Mouse (Mus musculus) urinary bladder, postnatal 36 days (tissue): Measurements from ENCODE around the gene Fastkd5.

Experiments used
- DNase-seq, 2 experiments: peaks; one replicate each; pipeline ENCODE4 v3.0.0; 2022; ENCODE audit warnings: low spot score in 2 of 2, mixed read lengths in 1 of 2

Gene Fastkd5

DNA sequence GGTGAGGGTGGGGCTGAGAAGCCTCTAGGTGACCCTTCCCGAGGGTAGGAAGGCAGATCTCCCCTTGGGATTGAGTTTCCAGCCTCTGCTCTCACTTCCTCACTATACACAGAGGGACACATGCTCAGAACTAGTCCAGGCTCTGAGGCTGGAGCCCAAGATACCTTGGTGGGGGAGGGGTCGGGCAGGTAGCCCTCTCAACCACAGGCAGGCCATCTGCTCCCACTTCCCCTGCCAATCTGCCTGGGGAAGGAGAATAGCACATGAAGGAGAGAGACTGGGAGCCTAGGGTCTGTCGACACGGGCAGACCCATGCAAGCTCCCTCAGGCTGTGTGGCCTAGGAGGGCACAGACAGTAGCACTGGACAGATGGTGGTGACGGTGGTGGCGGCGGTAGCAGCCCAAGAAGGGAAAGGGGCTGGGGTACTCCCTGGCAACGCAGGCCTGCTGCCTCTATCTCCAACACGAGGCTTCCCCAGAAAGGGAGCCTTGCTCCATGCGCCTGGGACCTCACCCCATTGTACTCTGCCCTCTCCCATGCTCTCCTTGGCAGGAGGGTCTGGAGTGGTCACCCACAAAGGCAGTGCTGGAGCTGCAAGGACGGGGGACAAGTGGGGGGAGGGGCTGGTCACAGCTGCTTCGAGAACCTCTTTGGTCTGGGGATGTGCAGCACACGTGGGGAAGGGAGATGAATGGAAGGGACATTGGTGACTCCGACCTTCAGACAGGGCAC, 4.3 kb upstream of the Fastkd5 start:
- DNase-seq = no peak

DNA sequence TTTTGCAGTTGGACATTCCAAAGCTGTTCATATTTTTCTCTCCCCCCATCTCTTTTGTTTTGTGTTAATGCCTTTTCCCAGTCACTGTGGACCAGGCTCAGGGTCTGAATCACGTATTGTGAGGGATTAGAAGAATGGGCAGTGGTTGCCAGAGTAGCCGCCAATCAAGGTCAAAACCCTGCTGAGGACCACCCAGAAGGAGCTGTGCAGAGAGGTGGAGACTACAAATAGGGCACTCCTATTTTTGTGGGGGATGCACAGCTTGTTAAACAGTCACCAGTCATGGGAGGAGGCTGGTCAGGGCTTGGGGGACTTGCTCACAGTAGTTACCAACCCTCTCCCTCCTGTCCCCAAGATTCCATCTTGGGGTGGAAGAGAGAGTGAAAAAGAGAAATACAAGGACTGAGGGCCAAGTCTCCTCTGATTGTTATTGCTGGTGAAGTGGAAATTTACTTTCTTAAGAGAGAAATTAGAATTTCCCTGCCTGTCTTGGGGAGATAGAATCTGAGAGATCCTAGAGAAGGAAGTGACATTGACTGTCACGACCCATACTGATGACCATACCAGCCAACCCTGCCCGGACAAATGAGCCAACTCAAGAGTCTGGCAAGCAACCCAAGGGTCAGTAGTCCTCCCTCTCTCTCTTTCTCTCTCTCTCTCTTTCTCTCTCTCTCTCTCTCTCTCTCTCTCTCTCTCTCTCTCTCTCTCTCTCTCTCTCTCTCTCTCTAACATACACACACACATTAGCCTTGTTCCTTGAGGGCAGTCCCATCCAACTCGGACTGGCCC, 3.3 kb upstream of the Fastkd5 start:
- DNase-seq = no peak

DNA sequence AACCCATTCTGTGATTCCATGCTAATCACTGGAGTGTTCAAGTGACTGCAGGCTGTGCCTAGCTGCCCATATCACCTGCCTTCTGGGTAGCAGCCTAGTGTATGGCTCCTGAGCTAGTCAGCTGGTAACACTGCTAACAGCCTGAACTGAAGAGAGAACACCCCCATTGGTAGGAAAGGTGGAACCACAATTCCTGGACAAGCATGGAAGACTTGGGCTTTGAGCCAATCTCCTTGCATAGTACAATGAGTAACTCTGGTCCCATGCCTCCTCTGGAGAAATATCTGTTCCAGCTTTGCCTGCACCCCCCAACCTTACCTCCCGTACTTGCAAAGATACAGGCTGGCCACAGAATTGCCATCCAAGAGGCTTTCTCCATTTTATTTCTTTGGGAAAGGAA, 2.6 kb upstream of the Fastkd5 start:
- DNase-seq = no peak

DNA sequence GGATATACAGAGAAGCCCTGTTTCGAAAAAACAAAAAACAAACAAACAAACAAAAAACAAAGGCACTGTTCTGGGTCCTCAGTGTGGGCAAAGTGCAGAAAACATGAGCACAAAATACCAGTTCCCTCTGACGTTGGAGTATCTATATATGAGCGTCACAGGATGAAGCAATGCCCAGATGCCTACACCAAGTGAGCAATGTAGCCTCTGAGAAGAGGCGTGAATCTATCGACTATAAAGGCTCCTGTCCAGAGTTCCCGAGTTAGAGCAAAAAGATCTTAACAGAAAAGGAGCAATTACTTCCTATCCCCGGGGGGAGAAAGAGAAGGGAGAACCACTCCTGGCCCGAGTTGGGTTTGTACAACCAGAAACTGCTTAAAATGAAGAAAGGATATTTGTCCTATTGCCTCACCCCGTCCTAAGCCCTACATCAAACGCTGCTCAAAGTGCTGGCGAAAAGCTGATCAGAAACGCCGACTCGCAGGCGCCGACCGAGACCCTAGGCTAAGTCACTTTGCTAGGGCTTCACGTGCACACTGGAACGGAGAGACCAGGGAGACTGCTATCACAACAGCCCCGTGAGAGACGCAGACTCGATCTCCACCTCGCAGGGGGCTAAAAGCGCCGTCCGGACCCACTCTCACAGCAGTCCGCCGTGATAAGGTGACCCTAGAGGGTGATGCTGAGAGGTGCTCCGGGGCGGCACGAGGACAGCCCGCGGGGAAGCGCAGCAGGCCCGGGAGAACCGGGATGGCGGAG, 568 bp downstream of the Fastkd5 start:
- DNase-seq = no peak

DNA sequence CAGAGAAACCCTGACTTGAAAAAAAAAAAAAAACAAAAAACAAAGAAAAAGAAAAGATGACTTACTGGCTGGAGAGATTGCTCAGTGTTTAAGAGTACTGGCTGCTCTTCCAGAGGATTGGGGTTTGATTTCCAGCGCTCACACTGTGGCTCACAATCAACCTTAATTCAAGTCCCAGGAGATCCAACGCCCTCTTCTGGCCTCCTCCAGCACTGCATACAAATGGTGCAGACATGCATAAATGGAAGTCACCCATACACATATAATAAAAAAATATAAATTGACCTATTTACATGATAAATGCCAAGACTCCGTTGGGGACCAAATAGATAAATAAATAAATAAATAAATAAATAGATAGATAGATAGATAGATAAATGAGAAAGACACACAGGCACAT, 1.4 kb downstream of the Fastkd5 start:
- no peak for DNase-seq

DNA sequence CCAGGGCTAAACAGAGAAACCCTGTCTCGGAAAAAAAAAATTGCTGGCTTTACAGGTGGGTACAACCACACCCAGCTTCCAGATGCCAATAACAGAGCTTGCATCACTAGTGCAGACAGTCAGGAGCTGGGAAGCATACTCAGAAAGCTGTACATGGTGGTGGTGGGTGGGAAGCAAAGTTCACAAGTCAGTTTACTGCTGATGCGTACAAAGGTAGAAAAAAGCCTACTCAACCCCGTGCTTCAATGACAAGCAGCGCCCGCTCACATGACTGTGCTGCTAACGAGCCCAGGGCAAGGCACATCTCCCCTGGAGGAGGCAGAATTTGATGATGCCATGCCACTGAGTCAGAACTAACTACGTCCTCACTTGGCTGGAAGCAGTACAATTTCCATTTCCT, 10.9 kb downstream of the Fastkd5 start:
- no peak for DNase-seq

DNA sequence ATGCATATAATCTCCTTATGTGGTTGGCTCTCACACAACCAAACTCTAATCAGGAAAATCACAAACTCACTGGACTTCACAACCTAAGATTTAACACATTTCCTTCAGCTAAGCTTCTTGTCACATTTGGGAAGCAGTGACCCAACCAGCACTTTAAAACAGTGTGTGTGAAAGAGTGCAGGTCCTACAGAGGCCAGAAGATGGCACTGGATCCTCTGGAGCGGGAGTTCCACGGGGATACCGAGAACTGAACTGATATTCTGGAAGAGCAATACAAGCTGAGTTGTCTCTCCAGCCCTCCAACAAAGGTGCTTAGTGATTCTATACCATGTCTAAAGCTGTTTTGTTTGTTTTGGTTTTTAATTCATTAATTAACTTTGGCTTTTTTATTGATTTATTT, 16.7 kb downstream of the Fastkd5 start:
- DNase-seq = no peak

DNA sequence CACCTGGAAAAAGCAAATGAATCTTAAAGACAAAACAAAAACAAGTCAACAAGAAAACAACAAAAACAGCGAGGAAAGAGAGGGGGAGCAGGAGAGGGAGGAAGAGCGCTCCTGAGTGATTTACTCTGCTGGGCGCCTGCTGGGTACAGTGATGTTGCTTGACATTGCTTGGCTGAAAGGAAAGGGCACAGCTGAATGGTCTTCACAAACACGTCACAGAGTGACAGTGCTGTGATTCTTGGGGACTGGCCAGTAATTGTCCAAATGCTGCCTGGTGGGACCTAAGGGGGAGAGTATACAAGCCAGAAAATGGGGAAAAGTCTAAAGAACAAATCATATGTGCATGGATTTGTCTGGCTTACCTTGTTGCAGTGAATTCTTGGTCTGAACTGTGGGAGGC, 27.6 kb downstream of the Fastkd5 start:
- no peak for DNase-seq

DNA sequence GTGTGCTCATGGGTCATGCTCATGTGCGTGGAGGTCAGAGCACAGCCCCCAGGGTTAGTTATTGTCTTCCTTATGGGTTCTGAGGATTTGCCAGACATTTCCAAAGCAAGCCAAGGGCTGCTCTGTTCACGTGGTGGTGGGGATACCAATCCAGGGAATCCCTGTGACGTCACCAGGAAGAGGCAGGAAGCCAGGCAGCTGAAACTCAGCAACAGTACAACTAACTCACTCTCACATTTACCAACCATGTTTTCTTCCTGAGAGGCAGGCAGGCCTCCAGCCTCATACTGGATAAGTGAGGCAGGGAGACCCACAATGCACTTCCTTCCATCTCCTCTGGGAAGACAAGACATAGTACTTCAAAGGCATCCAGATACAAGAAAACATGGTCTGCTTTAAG, 31.4 kb downstream of the Fastkd5 start:
- no peak for DNase-seq

DNA sequence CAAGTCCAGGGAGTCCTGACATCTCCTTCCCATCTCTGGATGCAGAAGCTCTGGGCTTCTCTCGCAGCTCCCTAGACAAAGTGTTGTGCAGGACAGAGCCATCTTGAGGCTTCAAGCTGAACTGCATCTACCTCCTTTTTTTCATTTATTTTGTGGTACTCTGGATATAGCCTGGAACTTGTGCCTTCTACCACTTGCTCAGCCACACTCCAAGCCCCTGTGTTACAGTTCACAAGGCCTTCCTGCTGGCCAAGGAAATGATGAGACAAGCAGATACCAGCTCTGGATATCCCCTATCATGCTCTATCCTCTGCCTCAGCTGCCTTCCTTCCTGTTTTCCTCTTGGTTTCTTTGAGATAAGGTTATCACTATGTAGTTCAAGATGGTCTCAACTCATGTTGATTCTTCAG, 32.2 kb downstream of the Fastkd5 start:
- DNase-seq = no peak

DNA sequence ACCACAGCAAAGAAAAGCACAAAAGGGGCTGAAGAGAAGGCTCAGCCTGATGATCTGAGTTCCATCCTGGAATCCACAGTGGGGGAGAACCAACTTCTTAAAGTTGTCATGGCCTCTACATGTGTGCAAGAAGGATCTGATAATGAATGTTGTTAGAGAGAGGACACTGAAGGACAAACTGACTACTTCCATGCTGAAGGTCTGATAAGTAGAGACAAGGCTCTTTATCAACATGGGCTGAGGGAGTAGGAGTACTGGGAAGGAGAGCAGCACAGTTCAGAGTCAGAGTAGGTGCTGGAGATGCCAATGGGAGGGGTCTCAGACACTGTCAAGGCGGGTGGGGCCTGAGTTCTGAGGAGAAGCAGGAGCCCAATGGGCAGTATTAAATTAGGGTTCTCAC, 34.2 kb downstream of the Fastkd5 start:
- DNase-seq = no peak

DNA sequence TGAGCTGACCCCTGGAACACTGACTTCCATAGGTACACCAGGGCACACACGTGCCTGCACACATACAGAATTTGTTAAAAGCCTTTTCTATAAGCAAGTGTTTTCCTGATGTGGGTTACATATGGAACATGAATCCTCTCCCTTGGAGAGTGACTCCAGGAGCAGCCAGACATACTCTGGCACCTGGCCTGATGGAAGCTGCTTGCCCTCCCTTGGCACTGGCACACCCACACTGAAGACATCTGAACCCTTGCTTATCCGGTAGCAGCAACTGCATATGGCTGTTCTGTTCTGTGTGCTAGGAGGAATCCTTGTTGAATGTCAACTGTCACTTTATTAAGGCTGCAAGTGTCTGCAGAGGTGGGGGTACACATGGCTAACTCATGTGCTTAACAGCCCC, 38.8 kb downstream of the Fastkd5 start:
- DNase-seq = no peak

DNA sequence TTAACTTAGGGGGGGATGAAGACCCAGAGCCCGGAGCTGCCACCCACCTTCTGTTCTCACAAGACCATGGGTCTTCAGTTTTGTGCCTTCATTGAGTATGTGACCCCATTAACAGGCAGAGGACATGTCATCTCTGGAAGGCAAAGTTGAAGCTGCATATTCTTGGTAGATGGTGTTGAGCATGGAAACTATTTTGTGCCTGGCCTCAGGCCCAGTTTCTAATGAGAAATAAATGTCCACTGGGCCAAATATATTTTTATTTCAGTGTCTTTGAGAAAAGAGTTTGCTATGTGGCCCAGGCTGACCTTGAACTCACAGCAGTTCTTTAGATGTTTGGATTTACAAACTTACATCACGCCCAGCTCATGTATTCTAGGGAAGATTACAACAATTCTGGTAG, 40.1 kb downstream of the Fastkd5 start:
- DNase-seq = no peak

DNA sequence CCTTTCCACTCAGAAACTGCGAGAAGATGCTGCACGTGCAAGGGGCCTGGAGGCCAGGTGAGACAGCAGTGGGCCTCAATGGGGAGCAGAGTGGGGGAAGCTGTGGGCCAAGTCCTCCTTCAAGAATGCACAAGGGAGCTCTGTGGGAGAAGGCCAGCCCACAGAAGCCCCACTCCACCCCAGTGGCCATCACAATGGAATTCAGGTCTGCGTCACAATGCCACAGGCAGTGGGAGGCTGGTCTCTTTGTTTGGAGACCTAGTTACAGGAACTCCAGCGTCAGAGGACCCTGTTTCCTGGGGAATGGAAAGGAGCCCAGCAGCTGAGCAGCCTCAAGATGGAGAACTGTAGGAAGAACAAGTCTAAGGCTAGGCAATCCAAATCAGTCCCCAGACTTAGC, 40.7 kb downstream of the Fastkd5 start:
- DNase-seq = no peak

DNA sequence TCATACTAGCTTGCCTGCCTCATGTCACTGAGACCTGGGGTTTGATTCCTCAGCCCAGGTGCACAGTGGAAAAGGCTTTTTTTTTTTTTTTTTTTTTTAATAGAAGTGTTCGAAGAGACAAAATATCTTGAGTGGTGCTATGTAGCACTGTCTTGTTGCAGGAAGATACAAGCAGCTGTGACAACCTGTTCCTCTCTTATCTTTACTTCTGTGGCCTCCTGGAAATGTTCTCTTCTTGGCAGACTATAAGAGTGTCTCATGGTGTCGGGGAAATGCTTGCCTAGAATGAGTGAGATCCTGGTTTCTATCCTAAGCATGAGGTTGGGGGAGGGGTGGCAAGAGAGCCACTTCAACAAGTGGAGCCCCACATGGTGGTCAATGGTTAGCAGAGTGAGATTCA, 41.5 kb downstream of the Fastkd5 start:
- no peak for DNase-seq

DNA sequence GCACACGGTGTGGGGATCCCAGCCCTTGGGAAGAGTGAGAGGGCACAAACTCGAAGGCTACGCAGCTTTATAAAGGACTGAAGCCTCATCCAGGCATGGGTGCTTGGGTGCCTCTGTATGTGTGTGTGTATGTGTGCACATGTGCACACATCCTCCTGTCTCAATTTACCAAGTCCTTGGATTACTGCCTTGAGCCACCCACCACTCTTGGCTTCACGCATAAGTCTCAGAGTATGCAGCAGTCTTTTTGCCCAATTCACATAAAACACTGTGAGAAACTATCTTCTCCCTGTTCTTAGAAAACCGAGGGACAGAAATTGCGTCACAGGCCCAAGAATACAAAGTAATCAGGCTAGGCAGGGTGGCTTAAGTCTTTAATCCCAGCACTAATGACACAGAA, 43.8 kb downstream of the Fastkd5 start:
- no peak for DNase-seq

DNA sequence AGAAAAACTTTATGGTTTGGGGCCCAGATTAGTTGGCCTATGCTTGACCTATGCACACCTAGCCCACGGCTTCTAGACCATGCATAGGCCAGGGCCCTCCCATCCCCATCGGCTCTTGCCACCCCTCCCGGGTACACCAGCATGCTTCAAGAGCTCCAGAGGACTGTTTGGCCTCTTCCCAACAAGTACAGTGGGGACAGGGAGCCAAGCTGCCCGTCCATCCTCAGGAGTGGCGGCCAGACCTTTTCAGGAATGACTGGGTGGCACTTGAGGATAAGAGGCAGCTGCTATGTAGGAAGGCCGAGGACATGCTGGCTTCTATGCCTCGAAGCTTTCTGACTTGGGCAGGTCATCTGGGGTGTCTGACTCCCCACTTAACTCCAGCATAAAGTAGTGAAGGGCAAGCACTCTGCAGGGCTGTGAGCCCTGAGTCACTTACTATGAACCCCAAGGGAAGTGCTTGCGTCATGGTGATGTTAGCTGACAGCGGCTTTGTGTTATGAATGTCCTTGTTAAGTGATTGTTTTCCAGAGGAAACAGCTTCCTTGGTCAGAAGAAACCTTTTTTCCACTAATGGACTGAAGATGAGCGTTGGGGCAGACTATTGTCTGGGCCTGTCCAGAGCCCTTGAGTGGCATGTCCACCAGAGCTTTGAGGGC, 45.8 kb downstream of the Fastkd5 start:
- DNase-seq = no peak

DNA sequence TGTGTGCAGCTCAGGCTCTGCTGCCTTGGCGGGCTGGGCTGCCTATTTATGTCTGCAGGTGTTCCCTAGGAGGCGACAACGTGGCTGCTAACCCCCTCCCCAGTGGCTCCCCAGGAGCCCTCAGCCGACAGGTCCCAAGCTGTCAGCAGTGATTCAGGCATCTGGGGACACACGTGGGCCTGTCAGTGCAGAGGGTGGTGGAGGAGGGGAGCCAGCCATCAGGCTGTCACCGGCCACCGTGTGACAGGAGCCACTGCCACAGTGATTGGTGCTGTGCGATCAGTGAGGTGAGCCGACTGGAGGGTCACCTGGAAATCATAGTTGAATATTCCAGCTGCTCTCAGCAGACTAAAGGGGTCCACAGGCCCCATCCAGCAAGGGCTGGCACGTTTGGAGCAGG, 47.3 kb downstream of the Fastkd5 start, which contains the start of gene Avp:
TSS of gene Avp (minus strand) at position 3 of the 400 bp plus-strand sequence.
- DNase-seq = no peak

DNA sequence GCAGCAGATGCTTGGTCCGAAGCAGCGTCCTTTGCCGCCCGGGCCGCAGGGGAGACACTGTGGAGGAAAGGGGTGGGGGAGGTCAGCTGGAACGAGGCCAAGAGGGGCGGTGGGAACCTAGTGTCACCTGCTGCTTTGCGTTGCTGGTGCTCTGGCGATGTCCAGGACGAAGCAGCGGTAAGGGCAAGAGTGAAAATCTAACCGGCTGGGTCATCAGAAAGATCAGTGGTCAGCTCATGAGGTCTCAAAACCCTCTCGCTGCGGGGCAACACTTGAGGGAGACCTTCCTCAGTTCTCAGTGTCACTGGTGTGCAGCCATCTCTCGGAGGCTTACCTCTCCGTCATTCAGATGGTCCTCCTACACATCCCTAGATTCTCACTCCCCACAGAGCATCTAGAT, 48.6 kb downstream of the Fastkd5 start:
- DNase-seq = no peak

DNA sequence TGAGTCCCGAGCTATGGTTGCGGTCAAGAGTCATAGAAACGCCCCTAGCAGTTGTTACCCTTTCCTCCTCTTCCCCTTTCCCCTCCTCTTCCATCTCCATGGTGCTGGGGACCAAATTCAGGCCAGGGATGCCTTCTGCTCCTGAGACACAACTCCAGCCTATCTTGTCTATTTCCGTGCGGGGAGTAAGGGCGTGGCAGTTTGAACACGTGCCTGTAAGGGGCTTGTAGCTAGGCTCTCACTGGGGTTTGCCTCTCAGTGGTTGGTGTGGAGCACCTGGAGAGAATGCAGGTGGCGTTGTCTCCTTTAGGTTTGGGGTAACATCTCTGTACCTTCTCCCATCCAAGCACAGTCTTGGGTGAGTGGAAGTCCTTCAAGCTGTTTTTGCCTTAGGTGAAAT, 50.0 kb downstream of the Fastkd5 start:
- DNase-seq = no peak

DNA sequence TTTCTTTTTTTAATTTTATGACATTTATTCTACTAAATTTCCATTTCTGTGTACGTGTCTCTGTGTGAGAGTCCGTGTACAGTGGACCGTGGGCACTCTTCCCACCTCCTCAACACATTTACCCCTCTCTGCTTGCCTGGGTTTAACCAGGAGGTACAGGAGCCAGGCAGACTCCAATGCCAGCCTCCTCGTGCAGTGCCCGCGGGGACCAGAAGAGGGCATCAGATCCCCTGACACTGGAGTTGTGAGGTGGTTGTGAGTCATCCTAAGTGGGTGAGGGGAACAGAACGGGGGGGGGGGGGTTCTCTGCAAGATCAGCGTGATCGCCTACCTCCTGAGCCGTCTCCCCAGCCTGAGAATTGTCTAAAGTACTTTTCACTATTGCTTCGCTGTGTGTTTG, 51.7 kb downstream of the Fastkd5 start:
- peak; percentile 50 to 61 for DNase-seq

DNA sequence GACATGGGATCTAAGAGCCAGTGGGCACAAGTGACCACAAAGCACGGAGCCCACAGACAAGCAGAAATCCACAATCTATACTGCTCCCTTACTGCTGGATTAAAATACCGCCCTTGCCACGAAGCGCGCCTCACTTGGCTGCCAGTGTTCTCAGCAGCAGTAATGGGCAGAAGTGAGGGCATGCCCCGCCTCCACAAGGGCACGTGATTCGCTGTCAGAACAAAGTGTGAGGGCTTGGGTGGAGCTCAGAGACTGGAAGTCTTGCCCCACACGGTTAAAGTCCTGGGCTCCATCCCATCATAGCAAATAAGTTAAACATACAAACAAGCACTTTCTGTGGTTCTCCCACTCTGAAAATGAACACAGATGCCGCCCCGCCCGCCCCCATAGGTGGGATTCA, 52.2 kb downstream of the Fastkd5 start:
- DNase-seq = peak in 1 of 2 experiments; percentile 69
